Mouse (Mus musculus) midbrain, embryonic 12.5 days (tissue): ENCODE measurements at regions not wholly inside any gene's neighbourhood (a gene's known extent, or its start where the extent isn't known, plus 50 kb on each side); places are given as distances from the start of the nearest gene placed in this dataset.

Experiments
- ATAC-seq: fragments of 200-750 bp; cut with Nextera tagmentation; 2 replicates; pipeline ENCODE4 v1.8.0; 2017; ENCODE audit warnings: low read depth, moderate TSS enrichment, moderate library complexity; ENCODE audit not compliant: low FRiP score
- H3K27ac ChIP-seq: fragments of 300-500 bp; sonication (generic); replicated peaks from 2 replicates; pipeline ENCODE4 v1.5.1; 2016; ENCODE audit warnings: mild to moderate bottlenecking
- H3K27me3 ChIP-seq: fragments of 300-500 bp; sonication (generic); 2 replicates; pipeline ENCODE4 v1.6.1; 2016; ENCODE audit warnings: mild to moderate bottlenecking
- H3K36me3 ChIP-seq: fragments of 300-500 bp; sonication (generic); 2 replicates; pipeline ENCODE4 v1.6.1; 2016
- H3K4me1 ChIP-seq: fragments of 300-500 bp; sonication (generic); 2 replicates; pipeline ENCODE4 v1.6.1; 2016
- H3K4me2 ChIP-seq: fragments of 300-500 bp; sonication (generic); replicated peaks from 2 replicates; pipeline ENCODE4 v1.6.1; 2016; ENCODE audit warnings: mild to moderate bottlenecking, moderate library complexity
- H3K4me3 ChIP-seq: fragments of 300-500 bp; sonication (generic); 2 replicates; pipeline ENCODE4 v1.5.1; 2016; ENCODE audit warnings: mild to moderate bottlenecking
- H3K9ac ChIP-seq: fragments of 300-500 bp; sonication (generic); replicated peaks from 2 replicates; pipeline ENCODE4 v1.6.1; 2016; ENCODE audit warnings: mild to moderate bottlenecking, moderate library complexity
- H3K9me3 ChIP-seq: fragments of 300-500 bp; sonication (generic); 2 replicates; pipeline ENCODE4 v1.6.1; 2016; ENCODE audit warnings: mild to moderate bottlenecking
- WGBS: fragments of 180-500 bp; shearing (Covaris S2); methylation state at CpG from one replicate; pipeline ENCODE4 v1.1.7; 2016; 5-methylcytosine and 5-hydroxymethylcytosine counted together

DNA sequence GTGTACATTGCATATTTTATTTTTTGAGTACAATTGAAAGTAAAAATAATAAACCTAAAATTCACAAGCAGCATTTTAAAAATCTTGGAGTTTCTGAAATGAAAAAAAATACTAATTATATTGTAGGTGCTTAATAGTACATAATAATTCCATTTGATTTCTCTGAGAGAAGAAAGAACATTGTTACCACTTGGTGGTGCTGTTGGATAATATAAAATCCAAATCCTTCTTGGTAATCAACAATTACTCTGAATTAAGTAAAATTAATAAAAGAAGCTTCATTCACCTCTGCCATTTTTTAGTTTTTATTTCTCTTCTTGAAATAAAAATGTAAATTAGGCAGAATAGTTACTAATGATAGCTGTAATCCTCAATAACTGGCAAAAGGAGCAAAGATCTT lies 563.2 kb upstream of the Pcdh20 start:
- no peak overlapping the region for H3K27ac ChIP-seq
- H3K4me2 ChIP-seq, result no peak overlapping the region
- no peaks in the 10 kb centered on the region for H3K36me3 ChIP-seq
- ATAC-seq, result no peak
- no peaks in the 10 kb centered on the region for H3K27me3 ChIP-seq
- H3K4me1 ChIP-seq, result no peaks in the 10 kb centered on the region
- H3K9ac ChIP-seq, result no peak overlapping the region
- H3K4me3 ChIP-seq, result no peak overlapping the region
- peaks cover 3% of the 10 kb centered on the region; the same call in 1 of the 2 replicates for H3K9me3 ChIP-seq

DNA sequence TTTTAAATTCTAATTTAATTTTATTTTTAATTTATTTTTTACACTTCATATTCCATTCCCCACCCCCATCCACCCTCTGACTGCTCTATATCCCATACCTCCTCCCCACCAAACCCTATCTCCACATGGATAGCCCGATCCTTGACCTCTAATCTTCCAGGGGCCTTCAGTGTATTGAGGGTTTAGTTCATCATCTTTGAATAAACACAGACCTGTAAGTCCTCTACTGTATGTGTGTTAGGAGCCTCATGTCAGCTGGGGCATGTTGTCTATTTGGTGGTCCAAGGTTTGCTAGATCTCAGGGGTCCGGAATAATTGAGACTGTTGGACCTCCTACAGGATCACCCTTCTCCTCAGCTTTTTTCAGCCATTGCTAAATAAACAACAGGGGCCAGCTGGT lies 540.2 kb upstream of the Pcdh20 start:
- Histone ChIP-seq H3K36me3 (no peaks in the 10 kb centered on the region), H3K4me2 (no peak overlapping the region), H3K27ac (no peak overlapping the region), H3K4me3 (no peak overlapping the region), H3K4me1 (no peaks in the 10 kb centered on the region), H3K27me3 (no peaks in the 10 kb centered on the region), H3K9me3 (no peaks in the 10 kb centered on the region), H3K9ac (no peak overlapping the region)
- 90% methylated on average over 2 of the region's 2 CpGs for WGBS
- ATAC-seq, result no peak

DNA sequence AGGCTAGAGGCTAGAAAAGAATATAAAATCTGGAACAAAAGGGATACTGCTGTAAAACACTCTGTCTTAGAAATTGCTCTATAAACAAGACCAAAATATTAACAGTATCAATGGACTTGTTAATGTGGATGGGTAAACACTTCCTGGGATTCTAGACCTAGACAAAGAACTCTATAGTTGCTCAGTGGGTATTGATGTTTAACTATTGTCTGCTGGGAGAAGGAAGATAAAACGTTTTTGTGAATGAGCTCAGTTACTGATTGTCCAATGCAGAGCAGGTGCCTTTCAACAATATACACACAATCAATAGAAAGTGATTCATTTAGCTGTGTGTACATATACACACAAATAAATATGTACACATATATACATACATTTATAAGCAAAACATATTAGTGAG lies 538.5 kb upstream of the Pcdh20 start:
- Histone ChIP-seq H3K9ac (no peak overlapping the region), H3K27ac (no peak overlapping the region), H3K4me3 (no peak overlapping the region), H3K27me3 (no peaks in the 10 kb centered on the region), H3K4me1 (no peaks in the 10 kb centered on the region), H3K4me2 (no peak overlapping the region), H3K9me3 (no peaks in the 10 kb centered on the region), H3K36me3 (no peaks in the 10 kb centered on the region)
- WGBS, result 37% methylated on average over 1 of the region's 1 CpGs
- no peak for ATAC-seq

DNA sequence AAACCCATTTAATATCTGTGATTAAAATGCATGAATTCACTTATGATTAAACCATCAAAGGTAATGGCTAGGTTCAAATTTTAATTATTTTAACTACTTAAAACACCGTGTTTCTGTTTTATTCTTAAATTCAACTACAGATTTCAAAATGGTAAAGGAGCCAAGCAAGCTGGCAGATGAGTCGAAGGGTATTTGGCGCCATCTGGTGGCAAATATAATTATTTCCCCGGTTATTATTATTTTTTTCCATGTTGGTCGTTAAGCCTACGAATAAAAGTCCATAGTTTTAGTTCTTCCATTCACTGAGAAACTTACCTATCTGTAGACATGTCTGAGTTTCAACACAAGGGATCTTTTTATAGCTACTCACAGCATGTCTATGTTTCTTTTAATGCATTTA lies 510.7 kb upstream of the Pcdh20 start:
- H3K27ac ChIP-seq, result no peak overlapping the region
- H3K9me3 ChIP-seq, result no peaks in the 10 kb centered on the region
- no peak for ATAC-seq
- no peaks in the 10 kb centered on the region for H3K27me3 ChIP-seq
- no peak overlapping the region for H3K9ac ChIP-seq
- no peak overlapping the region for H3K4me3 ChIP-seq
- no peaks in the 10 kb centered on the region for H3K36me3 ChIP-seq
- 17% methylated on average over 6 of the region's 6 CpGs for WGBS
- no peak overlapping the region for H3K4me2 ChIP-seq
- no peaks in the 10 kb centered on the region for H3K4me1 ChIP-seq

DNA sequence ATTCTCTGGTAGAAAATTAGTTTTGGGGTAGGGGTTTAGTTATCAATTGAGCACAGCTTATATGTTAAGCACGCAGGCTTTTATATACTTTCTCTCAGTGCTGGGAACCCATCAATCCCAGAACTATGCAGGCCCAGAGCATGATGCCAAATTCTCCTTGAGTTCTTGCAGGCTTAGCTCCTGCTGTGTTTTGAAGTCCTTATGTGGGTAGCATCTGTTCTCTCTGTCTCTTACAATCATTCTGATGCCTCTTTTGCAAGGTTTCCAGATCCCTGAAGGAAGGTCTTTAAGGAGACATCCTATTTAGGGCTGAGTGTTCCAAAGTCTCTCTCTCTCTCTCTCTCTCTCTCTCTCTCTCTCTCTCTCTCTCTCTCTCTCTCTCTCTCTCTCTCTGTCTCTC lies 504.8 kb upstream of the Pcdh20 start:
- Histone ChIP-seq H3K4me3 (no peak overlapping the region), H3K36me3 (no peaks in the 10 kb centered on the region), H3K4me2 (no peak overlapping the region), H3K27ac (no peak overlapping the region), H3K4me1 (no peaks in the 10 kb centered on the region), H3K27me3 (no peaks in the 10 kb centered on the region), H3K9me3 (no peaks in the 10 kb centered on the region), H3K9ac (no peak overlapping the region)
- ATAC-seq, result no peak
- WGBS, result 78% methylated on average over 1 of the region's 1 CpGs

DNA sequence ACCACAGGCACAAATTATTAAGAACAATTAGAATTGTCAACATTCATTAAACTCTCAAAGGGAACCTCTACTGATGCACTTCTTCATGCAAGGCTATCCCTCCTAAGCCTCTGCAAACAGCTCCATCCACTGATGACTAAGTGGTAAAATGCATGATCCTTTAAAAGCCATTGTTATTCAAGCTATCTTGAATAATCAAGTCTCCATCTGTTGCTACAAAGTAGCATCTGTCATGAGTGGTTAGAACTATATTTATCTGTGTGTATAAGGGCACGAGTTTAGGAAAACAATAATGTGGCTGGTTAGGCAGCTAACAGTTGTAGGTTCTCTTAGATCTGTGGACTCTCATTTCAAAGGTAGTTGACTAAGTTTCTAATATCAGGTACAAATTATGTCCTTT lies 463.4 kb upstream of the Pcdh20 start:
- Histone ChIP-seq H3K9ac (no peak overlapping the region), H3K4me3 (no peak overlapping the region), H3K9me3 (no peaks in the 10 kb centered on the region), H3K27me3 (no peaks in the 10 kb centered on the region), H3K4me1 (no peaks in the 10 kb centered on the region), H3K27ac (no peak overlapping the region), H3K4me2 (no peak overlapping the region), H3K36me3 (no peaks in the 10 kb centered on the region)
- 72% methylated on average over 1 of the region's 1 CpGs for WGBS
- ATAC-seq, result no peak
